Mouse (Mus musculus): Measurements from ENCODE around the gene Mia2. TPM values are rescaled to one million over a fixed set of nuclear protein-coding genes. Genes with fewer than 3 reads are reported as not detected.
A peak's percentile ranks its signal among the peaks of the same experiment; 100 is the strongest.
"Not testable (repeated sequence)": the region's sequence is repeated elsewhere in the genome, so short reads cannot be mapped to it uniquely, and the experiment has no call there.

Gene Mia2
- polyA plus RNA-seq (2014; fragmentation: Nextera tagmentation; extraction: Ambion mirVana), result 60.0 and 60.8 TPM in 2 replicates

DNA sequence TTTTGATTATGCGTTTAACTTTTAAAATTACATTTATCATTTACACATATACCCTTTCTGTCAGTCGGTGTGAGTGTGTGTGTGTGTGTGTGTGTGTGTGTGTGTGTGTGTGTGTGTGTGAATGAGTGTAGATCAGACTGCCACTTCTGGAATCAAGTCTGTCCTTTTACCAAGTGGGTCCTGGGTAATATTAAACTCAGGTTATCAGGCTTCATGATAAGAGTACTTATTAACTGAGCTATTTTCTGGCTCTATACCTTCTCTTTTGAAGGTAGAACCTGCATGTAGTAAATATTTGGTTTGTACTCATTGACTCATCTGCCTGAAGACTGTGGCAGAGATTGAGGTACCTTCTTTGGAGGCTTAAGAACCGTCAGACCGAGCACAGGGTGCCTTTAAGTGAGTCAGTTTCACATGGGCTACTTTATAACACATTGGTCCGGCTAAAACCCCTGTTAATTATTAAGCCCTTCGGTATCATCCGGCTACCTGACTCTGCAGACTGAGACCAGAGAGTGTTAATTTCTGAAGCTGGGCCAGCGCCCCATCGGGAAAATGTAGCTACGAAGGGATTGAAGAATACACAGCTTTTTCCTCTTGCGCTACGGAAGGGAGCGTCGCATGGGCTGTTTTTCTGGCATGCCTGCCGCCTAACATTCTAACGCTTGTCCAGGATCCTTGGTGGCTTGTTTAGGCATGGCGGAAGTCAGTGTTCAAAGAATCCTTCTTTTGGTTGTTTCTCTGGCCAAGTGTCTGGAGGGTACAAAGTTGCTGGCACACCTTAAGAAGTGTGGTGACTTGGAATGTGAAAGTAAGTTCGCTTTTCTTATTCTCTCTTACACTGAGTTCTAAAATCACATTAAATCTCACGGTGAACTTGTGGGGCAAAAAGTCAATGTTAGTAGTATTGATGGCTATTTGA, at the start of gene Mia2:
Mia2 (plus strand) TSS at position 696 of the 922 bp plus-strand sequence.
- no peak within 1 kb of the TSS for H3K27ac ChIP-seq (ENCODE audit: low read depth, low read length)
- no peaks in the 10 kb centered on the region for H3K4me1 ChIP-seq (replicated peaks; ENCODE audit: control insufficient read depth, insufficient read depth, low read length)
- ATAC-seq (ENCODE audit: low FRiP score), result no peak
- H3K36me3 ChIP-seq (ENCODE audit: control insufficient read depth, insufficient read depth, low read length), result no peaks in the 10 kb centered on the region
- H3K27me3 ChIP-seq (ENCODE audit: control insufficient read depth, insufficient read depth, low read length), result no peaks in the 10 kb centered on the region
- H3K9ac ChIP-seq (ENCODE audit: low read depth, low read length), result no peak within 1 kb of the TSS
- no peak for DNase-seq (ENCODE audit: low spot score)
- H3K4me3 ChIP-seq (ENCODE audit: low read depth, low read length), result no peak within 1 kb of the TSS
- 82% methylated on average over 19 of the region's 19 CpGs for WGBS
- H3K4me2 ChIP-seq (replicated peaks; ENCODE audit: low read depth, low read length), result no peak within 1 kb of the TSS
- H3K9me3 ChIP-seq (ENCODE audit: control insufficient read depth, low read length), result no peaks in the 10 kb centered on the region

DNA sequence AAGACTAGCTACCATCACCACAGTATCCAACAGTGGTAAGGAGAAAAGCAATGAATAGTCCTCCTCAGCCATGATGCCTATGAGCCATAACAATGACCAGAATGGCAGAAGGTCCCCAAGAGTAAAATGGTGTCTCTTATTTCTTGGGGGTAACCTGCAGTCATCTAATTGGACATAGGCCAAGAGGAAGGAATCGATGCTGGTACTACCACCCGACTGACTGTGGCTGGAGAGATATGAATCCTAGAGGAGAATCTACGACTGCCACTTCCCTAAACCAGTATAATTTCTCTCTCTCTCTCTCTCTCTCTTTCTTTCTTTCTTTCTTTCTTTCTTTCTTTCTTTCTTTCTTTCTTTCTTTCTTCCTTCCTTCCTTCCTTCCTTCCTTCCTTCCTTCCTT, 43.1 kb upstream of the Mia2 start:
- no peak for ATAC-seq (ENCODE audit: low FRiP score)
- H3K27ac ChIP-seq (ENCODE audit: low read depth, low read length), result no peak overlapping the region
- no peaks in the 10 kb centered on the region for H3K9me3 ChIP-seq (ENCODE audit: control insufficient read depth, low read length)
- H3K27me3 ChIP-seq (ENCODE audit: control insufficient read depth, insufficient read depth, low read length), result no peaks in the 10 kb centered on the region
- H3K4me3 ChIP-seq (ENCODE audit: low read depth, low read length), result no peak overlapping the region
- peaks cover 2% of the 10 kb centered on the region; the same call in 1 of the 2 replicates for H3K36me3 ChIP-seq (ENCODE audit: control insufficient read depth, insufficient read depth, low read length)
- H3K4me2 ChIP-seq (replicated peaks; ENCODE audit: low read depth, low read length), result no peak overlapping the region
- WGBS, result 88% methylated on average over 3 of the region's 3 CpGs
- DNase-seq (ENCODE audit: low spot score), result no peak
- no peaks in the 10 kb centered on the region for H3K4me1 ChIP-seq (replicated peaks; ENCODE audit: control insufficient read depth, insufficient read depth, low read length)
- no peak overlapping the region for H3K9ac ChIP-seq (ENCODE audit: low read depth, low read length)

DNA sequence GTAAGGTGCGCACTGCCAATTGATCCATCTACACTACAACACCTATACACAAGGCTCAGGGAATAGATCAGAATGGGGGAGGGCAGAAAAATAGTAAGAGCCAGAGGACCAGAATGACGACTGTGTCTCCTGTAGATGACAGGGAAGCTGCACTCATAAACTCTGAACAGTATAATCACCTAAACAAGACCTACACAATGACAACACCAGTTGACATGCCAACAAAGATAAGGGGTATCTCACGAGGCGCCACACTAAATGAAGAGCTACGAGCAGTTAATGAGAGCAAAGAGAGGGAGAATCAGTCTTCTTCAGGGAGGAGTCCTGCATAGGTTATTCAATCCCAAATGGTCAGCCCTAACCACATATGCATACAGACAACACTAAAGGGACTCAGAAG, 42.4 kb upstream of the Mia2 start:
- Histone ChIP-seq H3K4me2 (replicated peaks; ENCODE audit: low read depth, low read length) (no peak overlapping the region), H3K27me3 (ENCODE audit: control insufficient read depth, insufficient read depth, low read length) (no peaks in the 10 kb centered on the region), H3K4me1 (replicated peaks; ENCODE audit: control insufficient read depth, insufficient read depth, low read length) (no peaks in the 10 kb centered on the region), H3K9ac (ENCODE audit: low read depth, low read length) (no peak overlapping the region), H3K36me3 (ENCODE audit: control insufficient read depth, insufficient read depth, low read length) (peaks cover 2% of the 10 kb centered on the region; the same call in 1 of the 2 replicates), H3K9me3 (ENCODE audit: control insufficient read depth, low read length) (no peaks in the 10 kb centered on the region), H3K27ac (ENCODE audit: low read depth, low read length) (no peak overlapping the region), H3K4me3 (ENCODE audit: low read depth, low read length) (no peak overlapping the region)
- WGBS, result 97% methylated on average over 5 of the region's 5 CpGs
- DNase-seq (ENCODE audit: low spot score) (no peak), ATAC-seq (ENCODE audit: low FRiP score) (no peak)

DNA sequence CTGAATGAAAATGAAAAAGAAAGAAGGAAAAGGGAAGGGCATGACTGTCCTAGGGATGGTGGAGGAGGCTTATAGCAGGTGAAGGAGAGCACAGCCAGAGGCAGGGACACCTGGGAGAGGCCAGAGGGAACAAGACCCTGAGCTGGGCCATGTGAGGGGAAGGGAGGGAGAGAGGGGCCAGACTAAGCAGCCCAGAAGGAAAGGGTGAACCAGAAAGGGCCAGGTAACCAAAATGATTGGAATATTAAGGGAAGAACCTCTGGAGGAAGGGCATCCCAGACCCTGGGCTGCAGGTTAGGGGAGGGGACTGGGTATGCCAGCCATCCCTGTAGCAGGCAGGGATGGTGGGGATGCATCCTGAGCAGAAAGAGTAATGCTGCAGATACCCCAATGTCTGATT, 41.6 kb upstream of the Mia2 start:
- no peak for DNase-seq (ENCODE audit: low spot score)
- Histone ChIP-seq H3K9ac (ENCODE audit: low read depth, low read length) (no peak overlapping the region), H3K4me2 (replicated peaks; ENCODE audit: low read depth, low read length) (no peak overlapping the region), H3K9me3 (ENCODE audit: control insufficient read depth, low read length) (no peaks in the 10 kb centered on the region), H3K27ac (ENCODE audit: low read depth, low read length) (no peak overlapping the region), H3K36me3 (ENCODE audit: control insufficient read depth, insufficient read depth, low read length) (peaks cover 2% of the 10 kb centered on the region; the same call in 1 of the 2 replicates), H3K4me3 (ENCODE audit: low read depth, low read length) (no peak overlapping the region), H3K4me1 (replicated peaks; ENCODE audit: control insufficient read depth, insufficient read depth, low read length) (no peaks in the 10 kb centered on the region), H3K27me3 (ENCODE audit: control insufficient read depth, insufficient read depth, low read length) (no peaks in the 10 kb centered on the region)
- ATAC-seq (ENCODE audit: low FRiP score), result no peak

DNA sequence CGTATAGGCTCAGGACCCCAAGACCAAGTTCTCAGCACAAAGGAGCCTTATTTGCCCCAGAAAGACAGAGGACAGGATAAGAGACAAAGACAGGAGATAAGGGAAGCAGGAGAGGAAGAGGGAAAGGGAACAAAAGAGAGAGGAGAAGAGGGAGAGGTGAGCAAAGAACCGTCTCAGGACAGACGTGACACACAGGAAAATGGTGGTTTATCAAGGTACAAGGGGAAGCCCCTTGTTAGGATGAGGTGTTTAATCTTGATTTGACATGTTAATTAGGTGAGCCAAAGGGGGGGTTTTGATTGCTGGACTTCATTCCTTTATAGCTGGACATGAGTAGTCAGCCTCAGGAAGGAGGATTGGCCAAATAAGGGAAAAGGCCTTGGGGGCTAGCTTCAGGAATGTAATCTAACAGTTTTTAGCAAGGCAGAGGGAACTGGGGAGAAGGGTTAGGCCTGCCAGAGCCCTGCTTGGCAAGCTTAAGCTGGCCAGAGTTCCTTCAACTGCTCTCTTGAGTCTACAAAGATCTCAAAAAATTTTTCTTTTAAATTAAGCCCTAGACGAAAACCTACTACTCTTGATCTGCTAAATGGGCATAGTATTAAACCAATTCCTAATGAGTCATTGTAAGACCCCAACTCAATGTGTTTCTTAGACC, 40.3 kb upstream of the Mia2 start:
- Histone ChIP-seq H3K9me3 (ENCODE audit: control insufficient read depth, low read length) (no peaks in the 10 kb centered on the region), H3K36me3 (ENCODE audit: control insufficient read depth, insufficient read depth, low read length) (peaks cover 2% of the 10 kb centered on the region; the same call in 1 of the 2 replicates), H3K4me1 (replicated peaks; ENCODE audit: control insufficient read depth, insufficient read depth, low read length) (no peaks in the 10 kb centered on the region), H3K4me3 (ENCODE audit: low read depth, low read length) (no peak overlapping the region), H3K9ac (ENCODE audit: low read depth, low read length) (no peak overlapping the region), H3K4me2 (replicated peaks; ENCODE audit: low read depth, low read length) (no peak overlapping the region), H3K27me3 (ENCODE audit: control insufficient read depth, insufficient read depth, low read length) (no peaks in the 10 kb centered on the region), H3K27ac (ENCODE audit: low read depth, low read length) (no peak overlapping the region)
- ATAC-seq (ENCODE audit: low FRiP score), result no peak
- DNase-seq (ENCODE audit: low spot score), result no peak
- WGBS, result 84% methylated on average over 4 of the region's 4 CpGs

DNA sequence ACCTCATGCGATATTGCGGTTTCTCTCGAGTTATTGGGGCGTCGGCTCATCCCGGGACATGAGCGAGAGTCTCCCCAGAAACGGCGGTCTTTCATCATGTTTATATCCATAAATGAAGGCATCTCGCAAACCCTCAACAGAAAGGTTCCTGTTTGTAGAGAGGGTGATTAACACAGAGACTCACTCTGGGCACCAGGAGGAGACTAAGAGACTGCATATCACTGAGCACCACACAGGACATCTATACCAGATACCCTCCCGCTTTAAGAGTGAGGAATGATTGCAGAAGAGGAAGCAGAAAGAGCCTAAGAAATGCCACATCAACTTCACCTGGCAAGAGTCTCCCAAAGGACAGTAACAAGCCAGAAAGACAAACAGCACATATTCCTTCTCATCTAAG, 39.4 kb upstream of the Mia2 start:
- no peak overlapping the region for H3K4me3 ChIP-seq (ENCODE audit: low read depth, low read length)
- DNase-seq (ENCODE audit: low spot score) (no peak), ATAC-seq (ENCODE audit: low FRiP score) (no peak)
- H3K36me3 ChIP-seq (ENCODE audit: control insufficient read depth, insufficient read depth, low read length), result peaks cover 2% of the 10 kb centered on the region; the same call in 1 of the 2 replicates
- H3K9me3 ChIP-seq (ENCODE audit: control insufficient read depth, low read length), result no peaks in the 10 kb centered on the region
- no peaks in the 10 kb centered on the region for H3K27me3 ChIP-seq (ENCODE audit: control insufficient read depth, insufficient read depth, low read length)
- H3K4me2 ChIP-seq (replicated peaks; ENCODE audit: low read depth, low read length), result no peak overlapping the region
- H3K27ac ChIP-seq (ENCODE audit: low read depth, low read length), result no peak overlapping the region
- H3K9ac ChIP-seq (ENCODE audit: low read depth, low read length), result no peak overlapping the region
- no peaks in the 10 kb centered on the region for H3K4me1 ChIP-seq (replicated peaks; ENCODE audit: control insufficient read depth, insufficient read depth, low read length)
- WGBS, result 98% methylated on average over 11 of the region's 11 CpGs

DNA sequence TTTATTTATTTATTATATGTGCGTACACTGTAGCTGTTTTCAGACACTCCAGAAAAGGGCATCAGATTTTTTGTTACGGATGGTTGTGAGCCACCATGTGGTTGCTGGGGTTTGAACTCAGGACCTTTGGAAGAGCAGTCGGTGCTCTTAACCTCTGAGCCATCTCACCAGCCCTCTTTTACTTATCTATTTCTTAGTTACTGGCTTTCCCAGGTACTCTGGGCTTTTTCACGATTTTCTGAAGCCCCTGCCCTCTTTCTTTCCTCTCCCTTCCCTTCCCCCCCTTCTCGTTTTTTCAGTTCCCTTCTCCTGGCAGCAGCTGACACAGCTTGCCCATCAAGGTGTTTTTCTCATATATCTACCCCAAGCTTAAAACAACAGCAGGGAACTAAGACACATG, 37.4 kb upstream of the Mia2 start:
- not testable (repeated sequence) for DNase-seq (ENCODE audit: low spot score); H3K9ac ChIP-seq (ENCODE audit: low read depth, low read length); H3K4me1 ChIP-seq (replicated peaks; ENCODE audit: control insufficient read depth, insufficient read depth, low read length); ATAC-seq (ENCODE audit: low FRiP score); H3K27me3 ChIP-seq (ENCODE audit: control insufficient read depth, insufficient read depth, low read length); H3K27ac ChIP-seq (ENCODE audit: low read depth, low read length); H3K9me3 ChIP-seq (ENCODE audit: control insufficient read depth, low read length); H3K36me3 ChIP-seq (ENCODE audit: control insufficient read depth, insufficient read depth, low read length); H3K4me2 ChIP-seq (replicated peaks; ENCODE audit: low read depth, low read length); H3K4me3 ChIP-seq (ENCODE audit: low read depth, low read length)
- 88% methylated on average over 5 of the region's 5 CpGs for WGBS

DNA sequence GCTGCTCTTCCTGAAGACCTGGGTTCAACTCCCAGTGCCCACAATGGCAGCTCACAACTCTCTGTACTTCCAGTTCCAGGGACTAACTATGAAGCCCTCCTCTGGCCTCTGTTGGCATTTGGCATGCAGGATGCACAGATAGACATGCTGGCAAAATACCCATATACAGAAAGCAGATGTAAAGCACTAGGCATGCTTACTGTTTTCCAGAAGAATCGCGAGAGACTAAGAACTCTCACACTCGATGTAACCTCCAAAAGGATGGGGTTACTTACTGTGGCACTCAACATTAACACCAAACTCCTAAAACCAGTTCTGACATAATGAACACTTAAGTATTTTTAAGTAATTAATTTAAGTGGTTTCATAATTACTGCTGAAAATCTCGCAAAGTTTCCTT, 35.3 kb upstream of the Mia2 start:
- Histone ChIP-seq H3K9ac (ENCODE audit: low read depth, low read length) (peak overlapping the region; percentile 88; the same call in 1 of the 2 replicates), H3K27ac (ENCODE audit: low read depth, low read length) (no peak overlapping the region), H3K4me3 (ENCODE audit: low read depth, low read length) (peak overlapping the region; percentile 84), H3K27me3 (ENCODE audit: control insufficient read depth, insufficient read depth, low read length) (no peaks in the 10 kb centered on the region), H3K9me3 (ENCODE audit: control insufficient read depth, low read length) (no peaks in the 10 kb centered on the region), H3K4me1 (replicated peaks; ENCODE audit: control insufficient read depth, insufficient read depth, low read length) (no peaks in the 10 kb centered on the region), H3K36me3 (ENCODE audit: control insufficient read depth, insufficient read depth, low read length) (no peaks in the 10 kb centered on the region), H3K4me2 (replicated peaks; ENCODE audit: low read depth, low read length) (peak overlapping the region; percentile 37)
- DNase-seq (ENCODE audit: low spot score), result no peak
- 73% methylated on average over 4 of the region's 4 CpGs for WGBS
- ATAC-seq (ENCODE audit: low FRiP score), result no peak
